Mouse (Mus musculus) forebrain, embryonic 16.5 days (tissue): ENCODE results near the gene Tceanc. TPM values are rescaled to one million over a fixed set of nuclear protein-coding genes. Genes with fewer than 3 reads are reported as not detected.

Source experiments
- ATAC-seq: fragments of 200-750 bp; cut with Nextera tagmentation; 2 replicates; pipeline ENCODE4 v1.8.0; 2017; ENCODE audit warnings: mild to moderate bottlenecking, moderate library complexity
- H3K27ac ChIP-seq: fragments of 300-500 bp; sonication (generic); 2 replicates; pipeline ENCODE4 v1.5.1; 2014; ENCODE audit warnings: low read length, control low read depth
- H3K27me3 ChIP-seq: fragments of 300-500 bp; sonication (generic); replicated peaks from 2 replicates; pipeline ENCODE4 v1.6.1; 2014; ENCODE audit warnings: low read length; ENCODE audit not compliant: control insufficient read depth, insufficient read depth
- H3K36me3 ChIP-seq: fragments of 300-500 bp; sonication (generic); 2 replicates; pipeline ENCODE4 v1.6.1; 2014; ENCODE audit not compliant: control insufficient read depth, insufficient read depth
- H3K4me1 ChIP-seq: fragments of 300-500 bp; sonication (generic); replicated peaks from 2 replicates; pipeline ENCODE4 v1.6.1; 2014; ENCODE audit warnings: low read length; ENCODE audit not compliant: control insufficient read depth, insufficient read depth
- H3K4me2 ChIP-seq: fragments of 300-500 bp; sonication (generic); 2 replicates; pipeline ENCODE4 v1.6.1; 2014; ENCODE audit warnings: mild to moderate bottlenecking, low read length, control low read depth
- H3K4me3 ChIP-seq: fragments of 300-500 bp; sonication (generic); replicated peaks from 2 replicates; pipeline ENCODE4 v1.5.1; 2014; ENCODE audit warnings: mild to moderate bottlenecking, low read length, control low read depth
- H3K9ac ChIP-seq: fragments of 300-500 bp; sonication (generic); replicated peaks from 2 replicates; pipeline ENCODE4 v1.6.1; 2014; ENCODE audit warnings: low read depth, low read length, control low read depth
- H3K9me3 ChIP-seq: fragments of 300-500 bp; sonication (generic); 2 replicates; pipeline ENCODE4 v1.6.1; 2016; ENCODE audit warnings: low read length; ENCODE audit not compliant: control insufficient read depth
- WGBS: fragments of 180-500 bp; shearing (Covaris S2); extraction: QIAGEN DNeasy Blood & Tissue Kit; methylation state at CpG from one replicate; pipeline ENCODE4 v1.1.7; 2014; 5-methylcytosine and 5-hydroxymethylcytosine counted together
- polyA plus RNA-seq: library from polyadenylated mRNA; unstranded; fragments of >200 nt; fragmentation: Nextera tagmentation; extraction: Ambion mirVana; gene quantifications from 2 replicates; pipeline ENCODE4 v1.2.1, GENCODE M21; 2015

The Tceanc gene
- polyA plus RNA-seq: 7.6 TPM in 2 replicates

DNA sequence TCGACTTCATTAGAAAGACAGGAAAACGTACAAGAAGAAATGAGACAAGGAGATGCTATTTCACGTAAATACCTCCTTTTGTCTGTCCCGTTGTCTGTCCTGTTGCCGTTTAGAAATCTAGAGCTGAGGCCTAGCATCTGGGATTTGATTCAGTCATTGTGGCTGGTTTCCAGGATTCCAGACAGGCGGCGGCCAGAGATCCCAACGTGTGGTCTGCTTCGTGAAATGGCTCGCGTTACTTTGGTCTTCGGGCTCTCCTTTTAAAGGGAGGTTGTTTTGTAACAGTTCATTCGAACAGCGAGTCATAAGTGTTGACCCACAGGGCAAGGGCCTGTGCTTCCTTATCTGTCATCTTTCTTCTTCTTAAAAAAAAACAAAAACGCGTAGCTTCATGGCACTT is at the start of gene Tceanc:
Gene Tceanc (minus strand): TSS at position 223 of the 400 bp plus-strand sequence.
- no peak for ATAC-seq
- Histone ChIP-seq H3K27ac (no peak within 1 kb of the TSS), H3K9me3 (no peaks in the 10 kb centered on the region), H3K4me2 (no peak within 1 kb of the TSS), H3K27me3 (no peaks in the 10 kb centered on the region; the same call in 1 of the 2 replicates), H3K9ac (no peak within 1 kb of the TSS), H3K4me1 (no peaks in the 10 kb centered on the region), H3K4me3 (no peak within 1 kb of the TSS), H3K36me3 (no peaks in the 10 kb centered on the region)
- 68% methylated on average over 16 of the region's 16 CpGs for WGBS

DNA sequence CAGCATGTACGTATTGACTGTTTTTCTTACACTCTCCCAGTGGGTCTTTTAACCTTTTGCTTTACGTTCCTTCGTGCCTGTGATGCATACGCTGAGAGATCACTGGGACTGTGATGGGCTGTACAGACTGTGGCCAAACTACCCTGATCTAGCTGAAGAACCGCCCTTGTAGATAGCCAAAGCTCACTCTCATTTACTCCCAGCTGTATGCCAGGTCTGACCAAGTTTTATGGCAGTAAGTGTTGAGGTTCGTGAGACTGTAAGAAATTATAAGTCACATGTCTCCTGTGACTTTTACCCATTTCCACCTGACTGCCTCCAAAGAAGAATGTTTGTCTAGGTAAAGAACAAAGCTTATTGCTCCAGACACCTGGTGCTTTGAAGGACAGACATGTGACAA is 47.6 kb upstream of the Tceanc start:
- no peaks in the 10 kb centered on the region for H3K4me1 ChIP-seq
- no peak overlapping the region for H3K4me3 ChIP-seq
- H3K27me3 ChIP-seq: no peaks in the 10 kb centered on the region
- H3K4me2 ChIP-seq: no peak overlapping the region
- no peak overlapping the region for H3K9ac ChIP-seq
- no peaks in the 10 kb centered on the region for H3K9me3 ChIP-seq
- no peaks in the 10 kb centered on the region for H3K36me3 ChIP-seq
- ATAC-seq: no peak
- no peak overlapping the region for H3K27ac ChIP-seq
- 88% methylated on average over 6 of the region's 6 CpGs for WGBS

DNA sequence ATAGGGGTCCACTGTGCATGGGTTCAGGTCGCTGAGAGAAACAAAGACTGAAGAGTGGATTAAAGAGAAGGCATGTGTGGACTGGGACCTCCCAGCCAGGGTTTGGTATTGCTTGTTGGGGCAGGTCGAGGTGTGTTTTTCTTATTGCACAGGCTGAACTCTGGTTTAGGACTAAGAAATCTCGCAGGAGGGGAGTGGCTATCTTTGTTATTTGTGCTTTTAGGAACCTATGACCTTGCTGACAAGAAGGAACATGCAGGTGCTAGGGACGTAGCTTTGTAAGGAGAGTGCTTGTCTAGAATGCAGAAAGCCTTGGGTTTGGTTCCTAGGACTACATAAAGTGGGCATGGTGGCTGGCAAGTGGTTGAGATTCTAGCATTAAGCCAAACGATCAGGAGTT is 47.0 kb upstream of the Tceanc start:
- Histone ChIP-seq H3K9ac (no peak overlapping the region), H3K4me1 (no peaks in the 10 kb centered on the region), H3K4me3 (no peak overlapping the region), H3K36me3 (no peaks in the 10 kb centered on the region), H3K9me3 (no peaks in the 10 kb centered on the region), H3K4me2 (no peak overlapping the region), H3K27ac (no peak overlapping the region), H3K27me3 (no peaks in the 10 kb centered on the region)
- no peak for ATAC-seq
- WGBS: 66% methylated on average over 5 of the region's 5 CpGs

DNA sequence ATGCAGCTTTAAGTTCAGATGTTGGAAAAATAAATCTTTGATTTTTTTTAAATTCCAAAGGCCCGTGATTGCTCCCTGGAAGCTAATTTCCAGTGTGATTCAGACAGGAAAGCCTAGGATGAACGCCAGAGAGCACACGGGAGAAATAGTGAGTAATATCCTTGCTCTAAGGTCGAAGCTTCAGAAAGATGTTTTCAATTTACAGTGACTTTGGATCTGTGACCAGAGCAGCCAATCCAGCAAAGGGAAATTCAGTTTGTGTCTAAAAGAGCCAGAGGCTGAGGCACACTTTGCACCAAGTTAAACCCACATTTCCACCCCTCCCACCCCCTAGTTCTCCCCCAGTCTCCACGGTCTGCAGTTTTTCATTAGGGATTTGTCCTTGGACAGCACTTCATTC is 46.5 kb upstream of the Tceanc start:
- Histone ChIP-seq H3K27ac (no peak overlapping the region), H3K4me3 (no peak overlapping the region), H3K27me3 (no peaks in the 10 kb centered on the region), H3K36me3 (no peaks in the 10 kb centered on the region), H3K4me1 (no peaks in the 10 kb centered on the region), H3K9me3 (no peaks in the 10 kb centered on the region), H3K9ac (no peak overlapping the region), H3K4me2 (no peak overlapping the region)
- no peak for ATAC-seq
- 79% methylated on average over 5 of the region's 5 CpGs for WGBS

DNA sequence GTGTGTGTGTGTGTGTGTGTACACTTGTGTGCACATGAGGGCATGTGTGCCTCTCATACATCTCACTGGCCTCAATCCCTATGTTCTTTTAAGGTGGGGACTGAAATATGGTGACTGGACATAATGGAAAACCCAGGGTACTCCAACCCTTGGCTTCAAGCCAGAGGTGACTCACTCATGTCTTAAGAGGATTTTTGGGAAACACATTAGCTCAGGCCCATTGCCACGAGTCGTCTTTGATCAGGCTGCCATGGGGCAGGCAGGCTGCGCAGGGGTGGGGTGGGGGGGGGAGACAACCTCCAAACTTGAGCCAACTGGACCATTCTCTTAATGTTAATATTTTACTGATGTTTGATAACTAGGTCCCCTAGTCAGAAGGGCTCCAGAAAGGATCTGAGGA is 41.0 kb upstream of the Tceanc start:
- Histone ChIP-seq H3K4me2 (no peak overlapping the region), H3K27me3 (no peaks in the 10 kb centered on the region), H3K4me1 (no peaks in the 10 kb centered on the region), H3K27ac (no peak overlapping the region), H3K36me3 (no peaks in the 10 kb centered on the region), H3K9me3 (no peaks in the 10 kb centered on the region), H3K4me3 (no peak overlapping the region), H3K9ac (no peak overlapping the region)
- ATAC-seq: no peak
- WGBS: 39% methylated on average over 3 of the region's 3 CpGs

DNA sequence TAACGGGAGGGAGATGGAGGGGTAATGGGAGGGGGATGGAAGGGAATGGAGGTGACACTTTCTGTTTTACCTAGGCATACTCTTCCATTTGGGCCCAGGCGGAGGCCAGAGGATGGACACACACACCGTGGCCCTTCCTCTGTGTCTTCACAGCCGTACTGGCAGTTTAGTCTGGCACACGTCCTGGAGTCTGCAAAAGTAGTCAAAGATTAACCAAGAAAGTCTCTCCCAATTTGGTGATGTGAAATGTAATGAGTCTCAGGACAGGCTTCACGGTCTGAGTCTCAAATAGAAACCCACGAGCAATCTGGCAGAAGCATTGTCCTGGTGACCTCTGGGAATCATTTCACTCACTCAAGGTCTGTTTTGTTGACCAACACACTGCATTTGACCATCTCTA is 34.0 kb upstream of the Tceanc start:
- H3K9me3 ChIP-seq: no peaks in the 10 kb centered on the region
- H3K4me1 ChIP-seq: no peaks in the 10 kb centered on the region
- H3K4me3 ChIP-seq: no peak overlapping the region
- H3K27ac ChIP-seq: no peak overlapping the region
- no peak overlapping the region for H3K4me2 ChIP-seq
- no peaks in the 10 kb centered on the region for H3K36me3 ChIP-seq
- no peak for ATAC-seq
- 88% methylated on average over 7 of the region's 7 CpGs for WGBS
- no peaks in the 10 kb centered on the region for H3K27me3 ChIP-seq
- no peak overlapping the region for H3K9ac ChIP-seq

DNA sequence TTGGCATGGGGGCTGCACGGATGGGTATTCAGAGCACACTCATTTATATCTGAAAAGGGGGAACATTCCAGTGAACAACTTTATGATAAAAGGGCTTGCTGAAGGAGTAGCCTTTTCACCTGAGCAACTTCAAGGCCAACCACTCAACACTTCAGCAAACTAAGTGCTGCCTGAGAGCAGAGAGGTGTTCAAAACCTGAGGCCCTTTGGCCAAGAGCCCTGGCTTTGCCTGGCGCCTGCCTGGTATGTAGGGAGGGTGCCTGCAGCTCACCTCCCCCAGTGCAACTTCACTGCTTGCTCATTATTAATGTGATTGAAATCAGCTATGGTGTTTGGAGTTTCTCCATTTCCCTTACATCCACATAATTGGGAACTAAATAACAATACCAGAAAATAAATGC is 28.1 kb upstream of the Tceanc start:
- Histone ChIP-seq H3K4me3 (no peak overlapping the region), H3K27me3 (no peaks in the 10 kb centered on the region), H3K4me2 (no peak overlapping the region), H3K9ac (no peak overlapping the region), H3K4me1 (no peaks in the 10 kb centered on the region), H3K27ac (no peak overlapping the region), H3K36me3 (no peaks in the 10 kb centered on the region), H3K9me3 (no peaks in the 10 kb centered on the region)
- WGBS: 69% methylated on average over 2 of the region's 2 CpGs
- ATAC-seq: no peak

DNA sequence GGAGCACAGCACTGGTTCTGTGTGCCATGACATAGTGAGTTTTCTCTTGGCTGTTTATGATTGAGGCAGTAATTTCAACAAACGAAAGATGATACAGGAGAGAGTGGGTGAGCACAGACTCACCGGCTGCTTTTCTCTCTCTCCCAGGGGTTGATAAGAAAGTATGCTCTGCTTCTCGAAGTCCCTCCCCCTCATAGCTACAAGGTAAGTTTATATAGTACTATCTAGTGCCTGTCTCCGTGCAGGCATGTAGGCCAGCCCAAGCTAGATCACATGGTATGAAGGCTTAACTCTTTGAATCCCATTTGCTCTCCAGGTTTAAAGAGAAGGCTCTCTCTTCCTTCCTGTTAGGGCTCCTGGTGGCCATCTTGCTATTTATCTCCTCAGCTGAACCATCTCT is 16.8 kb upstream of the Tceanc start:
- Histone ChIP-seq H3K27ac (no peak overlapping the region), H3K4me3 (no peak overlapping the region), H3K9me3 (no peaks in the 10 kb centered on the region), H3K27me3 (no peaks in the 10 kb centered on the region), H3K4me2 (no peak overlapping the region), H3K36me3 (no peaks in the 10 kb centered on the region), H3K4me1 (no peaks in the 10 kb centered on the region), H3K9ac (no peak overlapping the region)
- no peak for ATAC-seq
- 76% methylated on average over 4 of the region's 4 CpGs for WGBS

DNA sequence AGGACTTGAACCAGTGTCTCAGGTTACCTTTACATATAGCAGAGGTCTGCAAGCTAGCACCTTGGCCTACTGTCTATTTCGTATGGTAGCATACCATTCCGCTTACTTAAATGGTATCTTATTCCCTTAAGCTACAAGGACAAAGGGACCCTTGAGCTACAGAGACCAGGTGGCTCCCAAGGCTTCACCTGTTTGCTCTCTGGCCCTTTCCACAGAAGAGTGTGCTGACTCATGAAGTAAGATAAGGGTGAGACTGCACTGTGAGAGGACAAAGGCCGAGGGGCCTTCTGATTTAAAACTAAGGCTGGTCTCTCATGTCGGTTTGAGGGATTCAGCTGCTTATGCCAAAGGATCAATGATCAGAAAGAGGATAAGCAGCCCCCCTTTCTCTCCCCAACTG is 15.1 kb upstream of the Tceanc start:
- Histone ChIP-seq H3K27me3 (no peaks in the 10 kb centered on the region), H3K9ac (no peak overlapping the region), H3K9me3 (no peaks in the 10 kb centered on the region), H3K36me3 (no peaks in the 10 kb centered on the region), H3K27ac (no peak overlapping the region), H3K4me3 (no peak overlapping the region), H3K4me1 (no peaks in the 10 kb centered on the region), H3K4me2 (no peak overlapping the region)
- no peak for ATAC-seq
- 80% methylated on average over 4 of the region's 4 CpGs for WGBS

DNA sequence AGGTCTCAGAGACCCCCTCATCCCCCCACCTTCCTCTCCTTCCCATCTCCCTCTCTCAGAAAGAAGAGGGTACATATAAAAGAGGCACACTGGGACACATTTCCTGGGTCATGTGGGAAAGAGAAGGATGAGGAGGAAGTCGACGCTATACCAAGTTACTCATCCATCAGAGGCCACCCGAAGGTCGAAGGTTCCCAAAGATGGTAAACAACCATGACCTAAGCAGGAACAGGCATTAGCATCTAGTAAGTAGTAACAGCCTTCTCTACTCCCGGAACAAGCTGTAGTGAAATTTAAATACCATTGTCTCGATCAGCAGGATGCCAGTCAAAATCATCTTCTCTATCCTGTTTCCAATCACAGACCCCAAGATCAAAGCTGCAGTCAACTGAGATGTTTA is 13.3 kb upstream of the Tceanc start:
- H3K36me3 ChIP-seq: no peaks in the 10 kb centered on the region
- no peaks in the 10 kb centered on the region for H3K4me1 ChIP-seq
- H3K9ac ChIP-seq: no peak overlapping the region
- no peak for ATAC-seq
- no peak overlapping the region for H3K27ac ChIP-seq
- H3K27me3 ChIP-seq: no peaks in the 10 kb centered on the region
- no peak overlapping the region for H3K4me3 ChIP-seq
- H3K4me2 ChIP-seq: no peak overlapping the region
- 46% methylated on average over 6 of the region's 6 CpGs for WGBS
- no peaks in the 10 kb centered on the region for H3K9me3 ChIP-seq
